Mouse (Mus musculus): ENCODE data around the gene BC003965. TPM values are rescaled to one million over a fixed set of nuclear protein-coding genes. Genes with fewer than 3 reads are reported as not detected.
"Not testable (repeated sequence)": the region's sequence is repeated elsewhere in the genome, so short reads cannot be mapped to it uniquely, and the experiment has no call there.

Gene BC003965
- polyA plus RNA-seq, 1 experiment, result 12.2 TPM

GRCm38 (mm10) chr17:25224586-25225222 lies 40.4 kb downstream of the BC003965 start:
- no peak overlapping the region; the same call in 1 of the 2 replicates for H3K27ac ChIP-seq (ENCODE audit: insufficient read depth, low read depth, low read length)
- H3K4me1 ChIP-seq (ENCODE audit: control insufficient read depth, insufficient read depth, low read length), result peaks cover 37% of the 10 kb centered on the region
- no peak for TF ChIP-seq POLR2A (IDR thresholded peaks at IDR 0.05; ENCODE audit: low read depth, low read length)
- no peaks in the 10 kb centered on the region for H3K36me3 ChIP-seq (ENCODE audit: control insufficient read depth, insufficient read depth, low read length)
- 64% methylated on average over 7 of the region's 7 CpGs for WGBS
- no peak overlapping the region for H3K4me3 ChIP-seq (ENCODE audit: insufficient read depth, low read depth, low read length)
- H3K27me3 ChIP-seq (replicated peaks; ENCODE audit: control insufficient read depth, insufficient read depth, low read length), result no peaks in the 10 kb centered on the region
- DNase-seq, result peak; percentile 39

- H3K4me1 ChIP-seq (ENCODE audit: control insufficient read depth, insufficient read depth, low read length), result peaks cover 37% of the 10 kb centered on the region
- no peak overlapping the region for H3K4me3 ChIP-seq (ENCODE audit: insufficient read depth, low read depth, low read length)
- H3K36me3 ChIP-seq (ENCODE audit: control insufficient read depth, insufficient read depth, low read length), result no peaks in the 10 kb centered on the region
- TF ChIP-seq POLR2A (IDR thresholded peaks at IDR 0.05; ENCODE audit: low read depth, low read length) (no peak), CTCF (conservative IDR thresholded peaks at IDR 0.05; ENCODE audit: insufficient read depth, insufficient read length, low read depth, low read length) (no peak)
- no peak overlapping the region for H3K27ac ChIP-seq (ENCODE audit: insufficient read depth, low read depth, low read length)
- DNase-seq, result no peak
- no peaks in the 10 kb centered on the region for H3K27me3 ChIP-seq (replicated peaks; ENCODE audit: control insufficient read depth, insufficient read depth, low read length)
- 83% methylated on average over 4 of the region's 4 CpGs for WGBS
These were observed 41.3 kb downstream of the BC003965 start for GRCm38 (mm10) chr17:25225659-25226058.

GRCm38 (mm10) chr17:25227991-25228390 lies 43.6 kb downstream of the BC003965 start:
- peak; percentile 78 for DNase-seq
- Histone ChIP-seq H3K27me3 (replicated peaks; ENCODE audit: control insufficient read depth, insufficient read depth, low read length) (no peaks in the 10 kb centered on the region), H3K27ac (ENCODE audit: insufficient read depth, low read depth, low read length) (peak overlapping the region; percentile 49), H3K4me3 (ENCODE audit: insufficient read depth, low read depth, low read length) (peak overlapping the region; percentile 56), H3K36me3 (ENCODE audit: control insufficient read depth, insufficient read depth, low read length) (no peaks in the 10 kb centered on the region), H3K4me1 (ENCODE audit: control insufficient read depth, insufficient read depth, low read length) (peaks cover 27% of the 10 kb centered on the region)
- peak; percentile 68 for TF ChIP-seq POLR2A (IDR thresholded peaks at IDR 0.05; ENCODE audit: low read depth, low read length)
- TF ChIP-seq CTCF (conservative IDR thresholded peaks at IDR 0.05; ENCODE audit: insufficient read depth, insufficient read length, low read depth, low read length), result no peak
- WGBS, result 60% methylated on average over 5 of the region's 5 CpGs

- DNase-seq, result peak; percentile 65
- H3K4me1 ChIP-seq (ENCODE audit: control insufficient read depth, insufficient read depth, low read length), result peaks cover 15% of the 10 kb centered on the region
- H3K27me3 ChIP-seq (replicated peaks; ENCODE audit: control insufficient read depth, insufficient read depth, low read length); H3K36me3 ChIP-seq (ENCODE audit: control insufficient read depth, insufficient read depth, low read length): not testable (repeated sequence)
- H3K4me3 ChIP-seq (ENCODE audit: insufficient read depth, low read depth, low read length), result peak overlapping the region; percentile 56; the same call in 1 of the 2 replicates
- 46% methylated on average over 17 of the region's 17 CpGs for WGBS
- H3K27ac ChIP-seq (ENCODE audit: insufficient read depth, low read depth, low read length), result peak overlapping the region; percentile 71
These were observed 45.8 kb downstream of the BC003965 start for GRCm38 (mm10) chr17:25230014-25230655.

- Histone ChIP-seq H3K36me3 (ENCODE audit: control insufficient read depth, insufficient read depth, low read length) (no peaks in the 10 kb centered on the region), H3K4me3 (ENCODE audit: insufficient read depth, low read depth, low read length) (peak overlapping the region; percentile 16; the same call in 1 of the 2 replicates), H3K4me1 (ENCODE audit: control insufficient read depth, insufficient read depth, low read length) (peaks cover 12% of the 10 kb centered on the region), H3K27ac (ENCODE audit: insufficient read depth, low read depth, low read length) (peak overlapping the region; percentile 53), H3K27me3 (replicated peaks; ENCODE audit: control insufficient read depth, insufficient read depth, low read length) (no peaks in the 10 kb centered on the region)
- peak; percentile 88 for DNase-seq
- 72% methylated on average over 3 of the region's 3 CpGs for WGBS
- no peak for TF ChIP-seq CTCF (conservative IDR thresholded peaks at IDR 0.05; ENCODE audit: insufficient read depth, insufficient read length, low read depth, low read length)
- TF ChIP-seq POLR2A (IDR thresholded peaks at IDR 0.05; ENCODE audit: low read depth, low read length), result no peak
These were observed 46.3 kb downstream of the BC003965 start for GRCm38 (mm10) chr17:25230700-25231099.

GRCm38 (mm10) chr17:25231621-25232020 lies 47.3 kb downstream of the BC003965 start:
- H3K27ac ChIP-seq (ENCODE audit: insufficient read depth, low read depth, low read length); DNase-seq; H3K4me3 ChIP-seq (ENCODE audit: insufficient read depth, low read depth, low read length); H3K36me3 ChIP-seq (ENCODE audit: control insufficient read depth, insufficient read depth, low read length); H3K27me3 ChIP-seq (replicated peaks; ENCODE audit: control insufficient read depth, insufficient read depth, low read length): not testable (repeated sequence)
- H3K4me1 ChIP-seq (ENCODE audit: control insufficient read depth, insufficient read depth, low read length), result peaks cover 11% of the 10 kb centered on the region
- WGBS, result 94% methylated on average over 7 of the region's 11 CpGs

GRCm38 (mm10) chr17:25235635-25236034 lies 51.3 kb downstream of the BC003965 start:
- no peak for DNase-seq
- TF ChIP-seq POLR2A (IDR thresholded peaks at IDR 0.05; ENCODE audit: low read depth, low read length) (no peak), CTCF (conservative IDR thresholded peaks at IDR 0.05; ENCODE audit: insufficient read depth, insufficient read length, low read depth, low read length) (no peak)
- H3K4me3 ChIP-seq (ENCODE audit: insufficient read depth, low read depth, low read length), result no peak overlapping the region
- WGBS, result 80% methylated on average over 9 of the region's 9 CpGs
- no peaks in the 10 kb centered on the region for H3K36me3 ChIP-seq (ENCODE audit: control insufficient read depth, insufficient read depth, low read length)
- H3K27ac ChIP-seq (ENCODE audit: insufficient read depth, low read depth, low read length), result no peak overlapping the region
- peaks cover 1% of the 10 kb centered on the region; the same call in 1 of the 2 replicates for H3K4me1 ChIP-seq (ENCODE audit: control insufficient read depth, insufficient read depth, low read length)
- no peaks in the 10 kb centered on the region for H3K27me3 ChIP-seq (replicated peaks; ENCODE audit: control insufficient read depth, insufficient read depth, low read length)

Other genes starting within 250 kb of the BC003965 start
- gene Mapk8ip3, start 247.6 kb upstream of the BC003965 start, polyA plus RNA-seq (2012; rRNA removed), result 58.1 and 69.1 TPM in 2 replicates
- 23.8 and 31.0 TPM in 2 replicates for gene Jpt2, start 223.9 kb upstream of the BC003965 start, polyA plus RNA-seq (2012; rRNA removed)
- gene Cramp1l, start 168.8 kb upstream of the BC003965 start, polyA plus RNA-seq (2012; rRNA removed), result 11.9 and 13.3 TPM in 2 replicates
- 10.1 and 10.6 TPM in 2 replicates for gene Ift140, start 168.5 kb upstream of the BC003965 start, polyA plus RNA-seq (2012; rRNA removed)
- gene Tmem204, start 101.0 kb upstream of the BC003965 start, polyA plus RNA-seq (2012; rRNA removed), result 93.4 and 100 TPM in 2 replicates
- gene Telo2, start 68.6 kb upstream of the BC003965 start, polyA plus RNA-seq (2012; rRNA removed), result 11.6 and 13.3 TPM in 2 replicates
- not detected in 2 replicates for gene Ptx4, start 63.8 kb upstream of the BC003965 start, polyA plus RNA-seq (2012; rRNA removed)
- 42.6 and 51.3 TPM in 2 replicates for gene Clcn7, start 51.2 kb upstream of the BC003965 start, polyA plus RNA-seq (2012; rRNA removed)
- gene Ccdc154, start 22.1 kb upstream of the BC003965 start, polyA plus RNA-seq (2012; rRNA removed), result 0.04 and 0.05 TPM in 2 replicates
- 0.11 TPM in 1 of 2 replicates, not detected in the other for gene Gm38655, start 9.1 kb upstream of the BC003965 start, polyA plus RNA-seq (2012; rRNA removed)
- 38.3 and 44.1 TPM in 2 replicates for gene Unkl, start 3.8 kb downstream of the BC003965 start, polyA plus RNA-seq (2012; rRNA removed)
- 121 and 123 TPM in 2 replicates for gene Gnptg, start 55.6 kb downstream of the BC003965 start, polyA plus RNA-seq (2012; rRNA removed)
- 20.0 and 21.6 TPM in 2 replicates for gene Tsr3, start 55.6 kb downstream of the BC003965 start, polyA plus RNA-seq (2012; rRNA removed)
- gene Baiap3, start 71.8 kb downstream of the BC003965 start, polyA plus RNA-seq (2012; rRNA removed), result 5.6 and 6.9 TPM in 2 replicates
- gene Ube2i, start 90.1 kb downstream of the BC003965 start, polyA plus RNA-seq (2012; rRNA removed), result 110 and 128 TPM in 2 replicates
- not detected in 2 replicates for gene Prss34, start 113.8 kb downstream of the BC003965 start, polyA plus RNA-seq (2012; rRNA removed)
- not detected in 2 replicates for gene Prss28, start 124.1 kb downstream of the BC003965 start, polyA plus RNA-seq (2012; rRNA removed)
- not detected in 2 replicates for gene Prss29, start 134.1 kb downstream of the BC003965 start, polyA plus RNA-seq (2012; rRNA removed)
- gene Tpsab1, start 161.0 kb downstream of the BC003965 start, polyA plus RNA-seq (2012; rRNA removed), result not detected in 2 replicates
- gene Tpsb2, start 181.8 kb downstream of the BC003965 start, polyA plus RNA-seq (2012; rRNA removed), result 1.8 and 2.4 TPM in 2 replicates
- 0.12 TPM in 1 of 2 replicates, not detected in the other for gene Tpsg1, start 184.7 kb downstream of the BC003965 start, polyA plus RNA-seq (2012; rRNA removed)
- gene Cacna1h, start 249.2 kb downstream of the BC003965 start, polyA plus RNA-seq (2012; rRNA removed), result 0.44 and 1.3 TPM in 2 replicates

All from kidney, adult 2 months (tissue).